Mouse (Mus musculus) layer of hippocampus, adult 8-10 months (tissue): Measurements from ENCODE around the gene Pbld1. TPM values are rescaled to one million over a fixed set of nuclear protein-coding genes. Genes with fewer than 3 reads are reported as not detected.

Experiments used
- DNase-seq, 2 experiments: peaks; one replicate each; pipeline ENCODE4 v3.0.0; 2022; ENCODE audit warnings: low spot score in 2 of 2
- total RNA-seq, 4 experiments: library from RNA; stranded (reverse); gene quantifications; 2 replicates each; pipeline ENCODE4 v1.2.4; 2022

The Pbld1 gene
- total RNA-seq: under 1 TPM; 0.20 to 0.68 (median 0.49) TPM

GRCm38 (mm10) chr10:63059862-63060261, at the start of gene Pbld1:
TSS of gene Pbld1 (plus strand) at chr10:63060162.
- DNase-seq: no peak

DNA sequence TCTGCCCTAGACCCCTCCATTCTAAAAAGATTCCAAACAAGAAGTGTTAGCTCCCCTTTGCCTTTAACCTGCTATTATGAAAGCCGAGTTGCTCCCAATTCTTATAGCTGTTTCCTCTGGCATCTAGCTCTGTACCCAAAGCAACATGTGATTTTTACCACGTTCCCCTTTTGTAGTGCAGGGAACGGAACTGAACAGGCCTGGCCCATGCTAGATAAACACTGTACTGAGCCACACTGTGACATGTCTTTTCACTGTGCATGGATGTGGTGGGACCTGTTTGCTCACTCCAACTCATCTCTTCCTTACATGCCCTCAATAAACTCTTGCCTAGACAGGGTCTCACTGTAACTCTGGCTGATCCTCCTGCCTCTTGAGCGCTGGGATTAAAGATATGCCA, 49.7 kb upstream of the Pbld1 start:
- no peak for DNase-seq

- no peak for DNase-seq
Observed at GRCm38 (mm10) chr10:63011556-63011955, 48.4 kb upstream of the Pbld1 start.

- no peak for DNase-seq
Observed at GRCm38 (mm10) chr10:63013476-63013875, 46.5 kb upstream of the Pbld1 start.

- DNase-seq: no peak
Observed at GRCm38 (mm10) chr10:63014168-63014567, 45.8 kb upstream of the Pbld1 start.

DNA sequence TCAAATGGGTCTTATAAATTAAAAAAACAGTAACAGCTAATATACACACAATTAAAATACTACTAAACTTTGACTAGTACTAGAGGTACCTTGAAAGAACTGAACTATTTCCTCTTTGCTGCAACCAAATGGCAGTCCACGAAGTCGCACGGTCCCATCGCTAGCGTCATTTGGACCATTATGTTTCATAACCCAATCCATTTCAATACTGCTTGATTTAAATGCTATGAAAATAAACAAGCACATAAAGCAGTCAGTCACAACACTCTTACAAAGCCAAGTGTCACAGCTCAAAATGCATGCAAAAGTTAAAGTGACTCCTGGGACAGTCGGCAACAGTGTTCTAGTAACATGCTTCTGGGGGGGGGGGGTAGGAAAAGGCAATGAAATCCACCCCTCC, 40.7 kb upstream of the Pbld1 start:
- no peak for DNase-seq

GRCm38 (mm10) chr10:63021702-63022101, 38.3 kb upstream of the Pbld1 start:
- DNase-seq: no peak

DNA sequence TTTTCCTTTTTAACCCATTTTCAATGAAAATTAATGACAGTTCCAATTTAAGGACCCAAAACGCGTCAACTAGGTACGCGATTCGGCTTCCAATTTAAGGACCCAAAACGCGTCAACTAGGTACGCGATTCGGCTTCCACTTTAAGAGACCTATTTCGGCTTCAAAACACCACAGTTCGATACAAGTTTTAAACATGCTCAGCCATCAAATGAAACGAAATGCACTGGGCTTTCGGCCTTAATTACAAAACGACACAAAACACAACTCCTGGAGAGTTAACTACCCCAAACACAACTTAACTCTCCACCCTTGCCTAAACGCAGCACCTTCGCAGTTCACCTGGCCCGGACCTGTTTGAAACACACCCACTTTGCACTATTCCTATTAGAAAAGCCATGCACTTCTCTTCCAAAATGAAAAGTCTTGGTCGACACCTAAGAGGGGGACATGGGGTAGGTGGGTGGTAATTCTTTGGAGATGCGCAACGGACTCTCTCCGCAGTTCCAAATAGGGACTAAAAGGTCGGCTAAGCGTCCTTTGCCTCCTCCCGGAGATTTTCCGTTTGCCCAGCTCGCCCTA, 37.3 kb upstream of the Pbld1 start:
- DNase-seq: no peak

DNA sequence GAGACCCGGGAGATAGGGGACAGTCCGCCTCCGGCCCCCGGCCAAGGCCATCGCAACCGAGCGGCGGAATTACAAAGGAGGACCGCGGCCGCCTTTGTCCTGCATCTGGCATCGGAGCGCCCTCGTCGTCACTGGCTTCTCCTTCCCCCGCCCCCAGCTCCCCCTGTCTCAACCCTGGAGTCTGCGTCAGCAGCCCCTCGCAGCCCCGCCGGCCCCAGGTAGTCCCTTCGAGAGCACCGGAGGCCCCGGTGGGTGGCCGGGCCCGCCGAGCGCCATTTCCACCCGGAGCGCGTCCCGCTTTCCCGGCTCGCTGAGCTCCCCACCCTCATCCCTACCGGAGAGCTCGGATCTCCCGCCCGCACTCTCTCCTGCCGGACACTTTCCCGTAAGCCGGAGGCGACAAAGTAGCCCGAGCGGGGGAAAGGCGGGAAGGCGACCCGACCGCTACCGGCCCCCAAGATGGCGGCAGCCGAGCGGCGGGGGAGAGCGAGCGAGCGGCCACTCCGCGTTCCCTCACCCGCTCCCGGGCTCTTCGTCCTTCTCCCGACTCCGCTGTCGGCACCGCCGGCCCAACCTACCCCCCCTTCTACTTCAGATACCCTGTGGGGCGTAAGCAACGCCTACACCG, 36.7 kb upstream of the Pbld1 start:
- DNase-seq: peak; percentile 52 to 58

- peak; percentile 97 to 98 for DNase-seq
Observed at GRCm38 (mm10) chr10:63023749-63024579, 36.0 kb upstream of the Pbld1 start, which contains the start of the genes Hnrnph3 and Pbld2. TSS of gene Hnrnph3 (minus strand) at chr10:63024217. TSS of gene Pbld2 (plus strand) at chr10:63024315.

GRCm38 (mm10) chr10:63024580-63024910, 35.4 kb upstream of the Pbld1 start:
- DNase-seq: peak; percentile 57 to 60

DNA sequence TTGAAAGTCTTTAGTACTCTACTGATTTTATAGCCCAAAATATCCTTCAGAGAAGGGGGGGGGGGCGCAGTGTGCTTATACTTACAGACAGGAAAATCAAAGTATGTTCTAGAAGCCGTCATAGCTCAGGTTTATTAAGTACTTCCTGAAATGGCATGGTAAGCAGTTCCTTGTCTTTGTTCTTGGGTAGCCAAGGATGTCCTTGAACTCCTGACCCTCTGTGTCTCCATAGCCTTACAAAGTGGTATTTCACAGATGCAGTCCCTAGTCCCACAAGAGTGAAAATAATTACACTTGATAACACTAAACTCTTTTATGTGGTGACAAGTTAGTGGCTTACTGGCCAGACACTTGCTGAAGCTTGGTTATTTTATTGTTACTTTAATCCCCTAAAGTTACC, 34.9 kb upstream of the Pbld1 start:
- DNase-seq: no peak

DNA sequence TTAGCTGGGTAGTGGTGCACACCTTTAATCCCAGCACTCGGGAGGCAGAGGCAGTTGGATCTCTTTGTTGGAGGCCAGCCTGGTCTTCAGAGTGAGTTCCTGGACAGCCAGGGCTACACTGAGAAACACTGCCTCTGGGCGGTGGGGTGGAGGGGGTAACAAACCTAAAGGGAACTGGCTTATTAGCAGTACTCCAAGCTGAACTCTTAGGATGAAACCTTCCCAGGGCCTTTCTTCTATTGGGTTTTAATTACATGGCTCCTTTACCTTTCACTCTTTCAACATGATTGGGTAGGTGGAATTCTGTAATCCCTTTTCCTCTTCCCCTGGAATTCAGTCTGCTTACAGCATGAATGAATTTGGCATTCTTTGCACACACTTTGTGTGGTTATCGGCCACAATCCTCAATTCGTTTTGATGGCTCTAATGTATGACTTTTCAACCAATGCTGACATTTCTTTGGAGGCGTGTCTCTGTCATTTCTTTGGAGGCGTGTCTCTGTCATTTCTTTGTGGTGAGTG, 34.4 kb upstream of the Pbld1 start:
- DNase-seq: no peak

DNA sequence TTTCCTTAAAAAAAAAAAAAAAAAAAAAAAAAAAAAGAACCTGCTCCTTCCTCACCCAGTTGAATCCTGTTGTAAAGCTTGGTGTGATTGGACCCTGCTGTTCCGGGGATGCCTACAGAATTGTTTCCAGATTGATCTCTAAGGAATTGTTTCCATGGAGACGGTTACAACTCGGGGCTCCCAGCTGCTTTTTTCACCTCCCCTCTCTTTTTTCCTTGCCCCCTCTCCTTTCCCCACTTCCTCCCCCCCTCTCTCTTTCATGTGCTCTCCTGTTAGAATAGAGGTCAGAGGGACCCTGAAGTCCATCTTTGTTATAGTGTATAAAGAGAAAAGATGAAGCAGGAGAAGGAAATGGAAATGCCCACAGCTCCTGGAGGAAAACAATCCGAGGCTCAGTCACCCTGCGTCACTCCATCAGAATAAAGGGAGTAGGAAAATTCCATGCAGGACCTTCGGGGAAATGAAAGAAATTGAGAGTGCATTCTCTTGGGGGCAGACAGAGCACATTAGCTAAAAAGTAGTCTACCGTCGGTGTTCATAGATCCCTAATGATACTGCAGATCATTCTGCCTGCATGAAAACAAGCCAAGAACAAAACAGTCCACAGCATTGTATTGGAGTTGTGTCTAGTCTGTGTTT, 33.7 kb upstream of the Pbld1 start:
- DNase-seq: peak; percentile 31 to 40

DNA sequence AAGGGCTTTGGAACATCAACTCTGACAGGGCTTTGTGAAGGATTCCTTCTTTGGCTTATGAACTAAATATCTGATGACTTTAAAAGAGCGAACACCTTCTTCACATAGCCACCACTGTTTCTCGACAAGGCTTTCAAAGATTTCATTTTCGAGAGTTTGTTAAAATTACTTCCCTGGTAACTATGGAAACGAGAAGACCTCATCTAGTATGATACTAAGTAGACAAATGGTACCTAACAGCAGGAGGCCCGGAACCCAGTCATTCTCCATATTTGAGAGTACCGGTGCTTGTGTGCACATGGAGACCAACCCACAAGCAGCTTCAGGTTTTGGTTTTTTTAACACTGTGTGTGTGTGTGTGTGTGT, 33.2 kb upstream of the Pbld1 start:
- no peak for DNase-seq

DNA sequence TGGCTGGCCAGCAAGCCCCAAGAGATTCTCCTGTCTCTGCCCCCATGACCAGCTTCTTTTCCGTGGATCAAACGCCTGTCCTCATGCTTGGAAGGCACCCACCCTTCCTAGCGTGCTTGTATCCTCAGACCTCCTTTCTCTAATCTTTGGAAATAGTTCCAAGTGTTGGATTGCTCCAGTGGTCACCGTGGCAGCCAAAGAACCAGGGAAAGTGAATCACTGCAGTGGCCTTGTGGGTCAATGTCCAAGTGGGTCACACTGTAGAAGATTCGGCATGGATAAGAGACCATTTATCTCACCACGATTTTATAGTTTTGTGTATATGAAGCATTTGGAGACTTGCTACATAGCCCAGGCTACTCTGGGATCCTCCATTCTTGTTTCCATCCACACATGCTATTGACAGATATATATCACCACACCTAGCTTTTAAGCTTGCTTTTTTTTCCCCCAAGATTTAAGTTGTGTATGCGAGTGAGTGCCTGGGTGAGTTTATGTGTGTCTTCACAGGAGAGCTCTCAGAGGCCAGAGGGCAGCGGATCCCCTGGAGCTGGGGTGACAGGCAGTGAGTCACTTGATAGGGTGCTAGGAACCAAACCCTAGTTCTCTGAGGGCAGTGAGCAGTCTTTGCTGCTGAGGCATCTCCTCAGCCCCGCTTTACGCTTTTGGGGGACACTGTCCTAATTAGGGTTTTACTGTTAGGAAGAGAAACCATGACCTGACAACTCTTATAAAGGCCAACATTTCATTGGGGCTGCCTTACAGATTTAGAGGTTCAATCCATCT, 32.4 kb upstream of the Pbld1 start:
- DNase-seq: no peak

GRCm38 (mm10) chr10:63028396-63028795, 31.6 kb upstream of the Pbld1 start:
- no peak for DNase-seq

GRCm38 (mm10) chr10:63032267-63032666, 27.7 kb upstream of the Pbld1 start:
- no peak for DNase-seq

DNA sequence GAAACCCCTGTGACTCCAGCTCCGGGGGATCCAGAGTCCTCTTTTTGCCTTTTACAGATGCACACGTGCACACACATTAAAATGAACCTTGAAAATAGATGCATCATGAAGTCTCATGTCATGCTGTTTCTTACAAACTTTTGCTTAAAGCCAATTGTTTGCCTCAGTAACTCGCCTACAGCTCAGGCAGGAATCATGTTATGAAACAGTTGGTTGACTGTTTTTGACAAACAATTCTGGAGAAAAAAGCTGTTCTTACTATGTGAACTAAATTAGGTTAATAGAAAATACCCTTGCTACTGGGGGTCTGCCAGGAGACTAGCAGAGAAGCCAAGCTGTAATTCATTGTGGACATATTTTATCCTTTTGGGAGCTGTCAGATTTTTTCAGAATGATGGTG, 27.0 kb upstream of the Pbld1 start:
- no peak for DNase-seq

DNA sequence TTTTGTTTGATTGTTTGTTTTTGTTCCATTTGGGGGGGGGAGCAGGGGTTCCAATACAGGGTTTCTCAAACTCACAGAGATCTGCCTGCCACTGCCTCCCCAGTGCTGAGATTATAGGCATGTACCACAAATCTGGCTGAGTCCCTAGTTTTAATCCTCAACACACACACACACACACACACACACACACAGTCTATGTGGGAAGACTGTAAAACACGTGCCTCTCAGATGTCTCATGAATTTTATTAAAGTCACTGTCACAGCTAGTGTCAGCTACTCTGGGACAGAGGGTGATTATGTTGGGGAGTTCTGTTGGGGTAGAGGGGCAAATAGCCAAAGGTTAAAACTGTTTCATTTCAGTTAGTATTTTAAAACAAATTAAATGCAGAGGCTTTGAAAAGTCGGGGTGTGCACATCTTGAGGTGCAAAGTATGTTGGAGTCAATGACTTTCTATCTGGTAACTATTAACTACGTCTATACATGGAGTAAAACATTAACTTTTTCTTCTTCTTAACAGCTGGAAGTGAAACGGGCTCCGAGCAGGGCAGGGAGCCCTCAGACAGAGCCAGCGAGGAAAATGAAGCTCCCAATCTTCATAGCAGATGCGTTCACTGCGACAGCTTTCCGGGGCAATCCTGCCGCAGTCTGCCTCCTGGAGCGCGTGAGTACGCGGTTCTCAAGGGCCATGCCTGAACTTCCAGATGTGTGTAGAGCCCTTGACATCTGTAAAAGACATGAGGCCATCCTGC, 21.2 kb upstream of the Pbld1 start:
- DNase-seq: no peak
